In genomic region chr12:86803651-86804307, GRCm38 (mm10) we compare ENCODE assay signal across 8 mouse cellular contexts.
DNase-seq lines count a peak whose midpoint lies in the region; ATAC-seq lines count a peak whose summit lies in the region.

No protein-coding gene starts in this region.

- H3K4me2 ChIP-seq in forebrain, embryonic 13.5 days, result no peak overlapping the region
- H3K4me2 ChIP-seq in limb, embryonic 13.5 days (replicated peaks), result no peak overlapping the region

- peak; percentile 69 for DNase-seq in cerebellum, adult 9-11 months
- no peak for DNase-seq in cerebellum, postnatal 4 days (ENCODE audit: low spot score in 2 of 2)
- DNase-seq in 416B (ENCODE audit: low read depth), result peak; percentile 59
- DNase-seq in right cerebral cortex, postnatal 25 days, result no peak
- no peak for DNase-seq in gastrocnemius, postnatal 4 days (ENCODE audit: low spot score in 2 of 2)
- no peak for DNase-seq in layer of hippocampus, postnatal 25 days (ENCODE audit: extremely low spot score in 1 of 2, low spot score in 1 of 2)

- no peaks in the 10 kb centered on the region for H3K9me3 ChIP-seq in forebrain, embryonic 13.5 days (replicated peaks)
- H3K9me3 ChIP-seq in limb, embryonic 13.5 days, result no peaks in the 10 kb centered on the region

- no peak overlapping the region for H3K9ac ChIP-seq in forebrain, embryonic 13.5 days
- H3K9ac ChIP-seq in limb, embryonic 13.5 days, result no peak overlapping the region

- H3K4me3 ChIP-seq in forebrain, embryonic 13.5 days, result no peak overlapping the region
- H3K4me3 ChIP-seq in limb, embryonic 13.5 days, result no peak overlapping the region

- no peaks in the 10 kb centered on the region for H3K36me3 ChIP-seq in forebrain, embryonic 13.5 days (ENCODE audit: poor library complexity, severe bottlenecking)
- H3K36me3 ChIP-seq in limb, embryonic 13.5 days, result no peaks in the 10 kb centered on the region

- peak overlapping the region; percentile 97 for H3K27ac ChIP-seq in forebrain, embryonic 13.5 days
- H3K27ac ChIP-seq in limb, embryonic 13.5 days, result peak overlapping the region; percentile 99

- 53% methylated on average over 6 of the region's 6 CpGs for WGBS in forebrain, embryonic 13.5 days
- WGBS in limb, embryonic 13.5 days, result 50% methylated on average over 6 of the region's 6 CpGs

- no peaks in the 10 kb centered on the region for H3K27me3 ChIP-seq in forebrain, embryonic 13.5 days
- H3K27me3 ChIP-seq in limb, embryonic 13.5 days, result no peaks in the 10 kb centered on the region

- no peak for ATAC-seq in forebrain, embryonic 13.5 days
- ATAC-seq in limb, embryonic 13.5 days (ENCODE audit: low FRiP score, low read depth), result no peak

- peaks cover 100% of the 10 kb centered on the region for H3K4me1 ChIP-seq in forebrain, embryonic 13.5 days
- peaks cover 99% of the 10 kb centered on the region for H3K4me1 ChIP-seq in limb, embryonic 13.5 days

Comparison
In these comparisons a context has a peak if more than half of its experiments do, and no peak if none do; other contexts are left out.
1. DNase-seq: peak in cerebellum, adult 9-11 months (single experiment) and 416B (single experiment); none in cerebellum, postnatal 4 days (0 of 2), right cerebral cortex, postnatal 25 days (single experiment), gastrocnemius, postnatal 4 days (0 of 2) and layer of hippocampus, postnatal 25 days (0 of 2).